Mouse (Mus musculus) urinary bladder, postnatal 0 days (tissue): Measurements from ENCODE around the gene Fam129c. TPM values are rescaled to one million over a fixed set of nuclear protein-coding genes. Genes with fewer than 3 reads are reported as not detected.

Source experiments
- microRNA-seq: library from miRNA; unstranded; fragments of <30 nt; microRNA quantifications from one replicate; pipeline ENCODE4, GENCODE M21; 2016
- polyA plus RNA-seq: library from polyadenylated mRNA; unstranded; fragments of >200 nt; fragmentation: Nextera tagmentation; extraction: Ambion mirVana; gene quantifications from 2 replicates; pipeline ENCODE4 v1.2.1, GENCODE M21; 2015

Gene Fam129c
- polyA plus RNA-seq: 0.71 and 1.7 TPM in 2 replicates

GRCm38 (mm10) chr8:71597451-71597850, at the start of gene Fam129c:
Fam129c (plus strand) TSS chr8:71597648.

GRCm38 (mm10) chr8:71558071-71558957, 39.1 kb upstream of the Fam129c start, which contains the start of gene Tmem221:
Tmem221 (minus strand) TSS chr8:71558871.

GRCm38 (mm10) chr8:71566501-71566900, 30.9 kb upstream of the Fam129c start, which contains the start of gene Nxnl1:
Nxnl1 (minus strand) TSS chr8:71566601.

GRCm38 (mm10) chr8:71568387-71568937, 29.0 kb upstream of the Fam129c start, which contains the start of gene Slc27a1:
Slc27a1 (plus strand) TSS chr8:71568882.

GRCm38 (mm10) chr8:71591471-71592373, 5.7 kb upstream of the Fam129c start, which contains the start of gene Pgls:
Pgls (plus strand) TSS chr8:71592176.

GRCm38 (mm10) chr8:71610822-71611651, 13.6 kb downstream of the Fam129c start, which contains the start of gene Colgalt1:
Colgalt1 (plus strand) TSS chr8:71610998.

Small RNA genes within 50 kb of the gene (microRNA-seq; reads per million reads assigned to microRNA genes)
- not detected for gene Mir6769b

Other genes starting within 250 kb of the Fam129c start
- gene Use1, start 230.8 kb upstream of the Fam129c start, polyA plus RNA-seq: 89.1 and 89.4 TPM in 2 replicates
- 5.5 and 5.7 TPM in 2 replicates for gene Ocel1, start 226.3 kb upstream of the Fam129c start, polyA plus RNA-seq
- 55.5 and 56.4 TPM in 2 replicates for gene Nr2f6, start 215.7 kb upstream of the Fam129c start, polyA plus RNA-seq
- gene Ushbp1, start 201.8 kb upstream of the Fam129c start, polyA plus RNA-seq: 4.6 and 5.8 TPM in 2 replicates
- 62.9 and 66.6 TPM in 2 replicates for gene Babam1, start 200.8 kb upstream of the Fam129c start, polyA plus RNA-seq
- 4.8 and 6.5 TPM in 2 replicates for gene Ankle1, start 191.6 kb upstream of the Fam129c start, polyA plus RNA-seq
- 24.9 and 28.3 TPM in 2 replicates for gene Abhd8, start 134.0 kb upstream of the Fam129c start, polyA plus RNA-seq
- gene Mrpl34, start 132.7 kb upstream of the Fam129c start, polyA plus RNA-seq: 80.4 and 81.5 TPM in 2 replicates
- gene Dda1, start 128.4 kb upstream of the Fam129c start, polyA plus RNA-seq: 74.3 and 86.1 TPM in 2 replicates
- 1.0 and 1.1 TPM in 2 replicates for gene Ano8, start 111.7 kb upstream of the Fam129c start, polyA plus RNA-seq
- 9.3 and 9.9 TPM in 2 replicates for gene Gtpbp3, start 109.5 kb upstream of the Fam129c start, polyA plus RNA-seq
- gene Plvap, start 85.9 kb upstream of the Fam129c start, polyA plus RNA-seq: 12.9 and 13.2 TPM in 2 replicates
- gene Ccdc194, start 71.9 kb upstream of the Fam129c start, polyA plus RNA-seq: 0.19 TPM in 1 of 2 replicates, not detected in the other
- 48.3 and 59.8 TPM in 2 replicates for gene Bst2, start 60.2 kb upstream of the Fam129c start, polyA plus RNA-seq
- gene Mvb12a, start 54.7 kb upstream of the Fam129c start, polyA plus RNA-seq: 79.7 and 86.3 TPM in 2 replicates
- 0.57 and 0.63 TPM in 2 replicates for gene Tmem221, start 38.8 kb upstream of the Fam129c start, polyA plus RNA-seq
- not detected in 2 replicates for gene Nxnl1, start 31.0 kb upstream of the Fam129c start, polyA plus RNA-seq
- 17.5 and 21.1 TPM in 2 replicates for gene Slc27a1, start 28.8 kb upstream of the Fam129c start, polyA plus RNA-seq
- gene Pgls, start 5.5 kb upstream of the Fam129c start, polyA plus RNA-seq: 222 and 225 TPM in 2 replicates
- gene Colgalt1, start 13.3 kb downstream of the Fam129c start, polyA plus RNA-seq: 60.6 and 64.6 TPM in 2 replicates
- gene Unc13a, start 74.1 kb downstream of the Fam129c start, polyA plus RNA-seq: 0.49 and 0.68 TPM in 2 replicates
- 5.7 and 6.5 TPM in 2 replicates for gene Jak3, start 78.6 kb downstream of the Fam129c start, polyA plus RNA-seq
- 2.5 TPM in 2 replicates for gene Insl3, start 91.6 kb downstream of the Fam129c start, polyA plus RNA-seq
- 4.4 TPM in 2 replicates for gene B3gnt3, start 104.1 kb downstream of the Fam129c start, polyA plus RNA-seq
- 0.59 and 1.7 TPM in 2 replicates for gene Fcho1, start 128.1 kb downstream of the Fam129c start, polyA plus RNA-seq